Mouse (Mus musculus) mouse trophoblast stem cell (cell line): Measurements from ENCODE around the gene Pofut2.

ENCODE experiments used
- in situ Hi-C, 2 experiments: fragments of 300-500 bp; cut with MseI, MboI; formaldehyde crosslinking; loops; 2 replicates in 1 of 2; 3 replicates in 1 of 2; pipeline ENCODE4 v1.15.1; 2025

Pofut2 gene

GRCm38 (mm10) chr10:77260166-77260875, 1.3 kb downstream of the Pofut2 start:
- in situ Hi-C loops: no loop called here

DNA sequence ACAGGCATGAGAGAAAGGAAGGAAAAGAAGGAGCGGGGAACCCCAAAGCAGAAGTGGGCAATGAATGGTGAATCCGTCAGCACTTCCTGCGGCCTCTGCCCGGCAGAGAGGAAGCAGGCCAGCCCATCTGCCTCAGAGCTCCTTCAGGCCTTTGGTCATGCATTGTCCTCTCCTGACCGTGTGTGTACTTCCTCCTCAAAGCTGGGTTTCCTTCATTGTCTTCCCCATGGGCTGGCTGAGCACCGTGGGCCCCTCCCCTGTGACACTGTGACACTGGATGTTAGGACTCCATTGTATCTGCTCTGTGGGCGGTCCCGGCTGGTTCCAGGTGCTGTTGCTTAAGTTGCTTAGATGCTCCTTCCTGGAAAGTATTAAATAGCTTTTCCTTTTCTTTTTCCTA, 7.3 kb downstream of the Pofut2 start:
- in situ Hi-C loops: no loop called here

DNA sequence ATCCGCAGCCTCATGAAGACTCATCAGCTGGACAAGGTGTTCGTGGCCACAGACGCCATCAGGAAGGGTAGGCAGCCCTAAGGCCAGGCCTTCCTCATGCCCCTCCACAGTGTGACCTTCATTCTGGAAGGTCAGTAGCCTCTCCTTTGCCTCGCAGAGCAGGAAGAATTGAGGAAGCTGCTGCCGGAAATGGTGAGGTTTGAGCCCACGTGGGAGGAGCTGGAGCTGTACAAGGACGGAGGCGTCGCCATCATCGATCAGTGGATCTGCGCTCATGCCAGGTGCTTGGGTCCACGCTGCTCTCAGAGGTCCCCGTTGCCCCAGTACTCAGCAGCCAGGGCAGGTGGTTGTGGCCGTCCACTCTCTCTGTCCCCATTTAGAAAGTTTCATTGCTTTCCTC, 8.0 kb downstream of the Pofut2 start:
- in situ Hi-C loops: no loop called here

- in situ Hi-C loops: no loop called here
Measured at GRCm38 (mm10) chr10:77269129-77269528, 10.1 kb downstream of the Pofut2 start.

GRCm38 (mm10) chr10:77272980-77273730, 14.1 kb downstream of the Pofut2 start:
- in situ Hi-C loops: no loop called here

GRCm38 (mm10) chr10:77273798-77274197, 14.8 kb downstream of the Pofut2 start:
- in situ Hi-C loops: no loop called here

- in situ Hi-C loops: loop anchor here (5.0 to 10.0 kb wide), 3 partner anchors 70 to 203 kb away; no protein-coding TSS in a partner anchor
Measured at GRCm38 (mm10) chr10:77282085-77282484, 23.1 kb downstream of the Pofut2 start.

GRCm38 (mm10) chr10:77282822-77283221, 23.8 kb downstream of the Pofut2 start:
- in situ Hi-C loops: loop anchor here (5.0 to 10.0 kb wide), 3 partner anchors 69 to 202 kb away; no protein-coding TSS in a partner anchor

DNA sequence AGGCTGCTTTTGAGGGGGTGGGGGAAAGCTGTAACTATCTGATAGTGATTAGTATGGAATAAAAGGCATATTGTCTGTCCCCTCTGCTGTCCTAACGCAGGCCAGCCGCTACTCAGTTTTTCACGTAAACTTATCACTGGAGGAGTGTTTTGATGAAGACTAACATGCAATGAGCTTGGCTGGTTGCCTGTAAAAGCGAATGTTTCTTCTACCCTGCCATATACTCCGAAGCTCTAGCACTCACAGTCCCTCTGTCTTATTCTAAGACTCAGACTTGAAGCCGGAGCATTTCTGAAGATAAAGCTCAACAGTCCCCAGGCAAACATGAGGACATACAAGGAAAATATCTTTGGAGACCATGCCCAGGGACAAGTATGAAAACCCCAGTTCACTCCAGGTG, 25.8 kb downstream of the Pofut2 start:
- in situ Hi-C loops: loop anchor here (5.0 to 10.0 kb wide), 3 partner anchors 67 to 200 kb away; no protein-coding TSS in a partner anchor

GRCm38 (mm10) chr10:77287626-77288025, 28.6 kb downstream of the Pofut2 start:
- in situ Hi-C loops: loop anchor here in 1 of 2 experiments (10.0 kb wide), 2 partner anchors 67 to 197 kb away; no protein-coding TSS in a partner anchor

DNA sequence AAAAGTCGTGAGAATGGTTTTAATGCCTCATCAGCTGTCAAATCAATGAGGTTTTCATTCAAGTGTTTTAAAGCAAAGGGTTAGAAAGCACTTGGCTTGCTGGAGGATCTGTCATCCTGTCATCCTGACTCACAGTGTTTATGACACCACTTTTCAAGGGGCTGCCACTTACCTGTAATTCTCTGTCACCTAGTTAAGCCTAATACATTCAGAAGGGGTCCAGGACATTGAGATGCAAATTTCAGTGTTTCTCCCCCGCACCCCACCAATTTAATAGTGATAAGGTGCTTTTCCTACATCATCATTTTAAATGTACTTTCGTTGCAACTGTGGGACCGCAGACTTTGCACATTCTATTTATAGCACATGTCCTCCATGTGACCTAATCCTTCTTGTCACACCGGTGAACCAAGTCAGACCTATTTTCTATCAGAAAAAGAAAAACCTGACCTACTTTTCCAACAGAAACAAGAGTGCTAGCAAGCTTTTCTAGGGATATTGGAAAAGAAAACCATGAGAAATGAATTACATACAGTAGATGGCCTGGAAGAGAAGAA, 29.7 kb downstream of the Pofut2 start:
- in situ Hi-C loops: loop anchor here in 1 of 2 experiments (10.0 kb wide), 2 partner anchors 66 to 196 kb away; no protein-coding TSS in a partner anchor

- in situ Hi-C loops: loop anchor here in 1 of 2 experiments (10.0 kb wide), 2 partner anchors 65 to 195 kb away; no protein-coding TSS in a partner anchor
Measured at GRCm38 (mm10) chr10:77289559-77289958, 30.5 kb downstream of the Pofut2 start.

GRCm38 (mm10) chr10:77290624-77291366, 31.8 kb downstream of the Pofut2 start:
- in situ Hi-C loops: no loop called here

GRCm38 (mm10) chr10:77294691-77295090, 35.7 kb downstream of the Pofut2 start:
- in situ Hi-C loops: no loop called here

DNA sequence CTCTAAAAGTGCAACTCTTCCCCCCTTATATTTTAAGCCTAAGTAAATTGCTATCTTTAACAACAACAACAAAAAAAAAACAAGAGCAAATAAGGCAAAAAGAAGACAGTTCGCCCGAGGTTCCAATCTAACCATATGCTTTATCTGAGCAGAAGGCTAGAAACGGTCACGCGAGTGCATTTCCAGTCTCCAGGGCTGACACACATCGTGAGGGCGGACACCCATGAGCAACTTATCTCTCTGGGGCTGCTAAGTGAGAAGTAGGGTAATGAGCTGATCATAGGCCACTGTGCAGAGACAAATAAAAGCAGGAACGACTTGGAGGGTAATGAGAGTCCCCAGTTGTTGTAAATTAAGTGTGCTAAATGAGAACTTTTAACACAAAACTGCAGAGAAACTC, 39.6 kb downstream of the Pofut2 start:
- in situ Hi-C loops: no loop called here

- in situ Hi-C loops: no loop called here
Measured at GRCm38 (mm10) chr10:77299194-77299593, 40.2 kb downstream of the Pofut2 start.

DNA sequence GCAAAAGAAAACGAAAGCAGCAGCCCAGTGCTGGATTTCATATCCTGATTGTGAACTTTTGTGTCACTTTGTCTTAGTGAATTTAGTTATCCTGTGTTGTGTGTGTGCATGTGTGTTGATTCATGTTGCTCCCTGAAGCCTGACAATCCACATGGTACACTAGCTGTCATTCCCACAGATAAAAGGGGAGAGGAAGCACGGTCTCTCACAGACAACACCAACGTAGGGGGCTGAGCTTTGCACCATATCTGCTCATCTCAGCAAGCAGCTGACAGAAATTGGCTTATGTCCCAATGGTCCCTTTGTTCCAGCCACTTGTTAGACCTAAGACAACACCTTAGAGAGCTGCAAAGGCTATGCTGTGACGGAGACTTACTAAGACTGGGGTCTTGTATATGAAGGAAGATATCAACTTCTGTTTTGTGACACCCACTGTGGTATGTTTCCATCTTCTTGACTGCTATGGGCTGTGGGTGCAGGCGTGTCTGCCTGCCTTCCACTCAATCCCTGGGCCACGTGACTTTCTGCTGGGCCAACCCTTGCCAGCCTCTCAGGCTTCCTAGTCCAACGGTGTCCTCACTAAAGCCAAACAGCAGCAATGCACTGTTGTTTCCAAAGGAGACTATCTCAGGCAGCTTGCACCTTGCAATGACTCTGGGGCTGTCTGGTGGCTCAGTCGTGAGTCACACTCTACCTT, 41.4 kb downstream of the Pofut2 start:
- in situ Hi-C loops: no loop called here

DNA sequence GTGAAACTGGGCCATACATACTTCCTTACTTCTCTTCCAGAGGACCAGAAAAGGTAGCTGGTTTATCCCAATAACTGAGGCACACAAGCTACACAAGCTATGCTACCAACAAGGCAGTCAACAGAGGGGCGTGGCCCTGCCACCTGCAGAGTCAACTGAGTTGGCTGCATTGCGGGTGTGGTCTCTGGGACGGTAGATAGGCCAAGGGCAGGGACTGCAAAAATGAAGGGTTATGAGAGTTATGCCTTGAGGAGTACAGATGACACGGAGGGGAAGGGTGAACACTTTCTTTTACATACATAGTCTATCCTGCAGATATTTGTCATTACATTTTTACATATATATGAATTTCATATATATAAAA, 41.9 kb downstream of the Pofut2 start:
- in situ Hi-C loops: no loop called here

GRCm38 (mm10) chr10:77304362-77304761, 45.3 kb downstream of the Pofut2 start:
- in situ Hi-C loops: no loop called here

GRCm38 (mm10) chr10:77304840-77305533, 46.0 kb downstream of the Pofut2 start:
- in situ Hi-C loops: no loop called here
